Mouse (Mus musculus) thymus, adult 2 months (tissue): ENCODE measurements around the gene Gm49388. TPM values are rescaled to one million over a fixed set of nuclear protein-coding genes. Genes with fewer than 3 reads are reported as not detected.
A peak's percentile ranks its signal among the peaks of the same experiment; 100 is the strongest.

ENCODE experiments used
- DNase-seq: peaks from one replicate; pipeline ENCODE4 v3.0.0; 2021
- H3K27ac ChIP-seq: fragments of 200-500 bp; 2 replicates; pipeline ENCODE4 v1.5.1; 2012; ENCODE audit warnings: low read length, control low read depth; ENCODE audit not compliant: control insufficient read depth, insufficient read depth
- H3K27me3 ChIP-seq: fragments of 200-500 bp; 2 replicates; pipeline ENCODE4 v1.6.1; 2012; ENCODE audit warnings: mild to moderate bottlenecking, low read length, moderate library complexity, mixed read lengths; ENCODE audit not compliant: control insufficient read depth, insufficient read depth
- H3K36me3 ChIP-seq: fragments of 200-500 bp; 2 replicates; pipeline ENCODE4 v1.6.1; 2012; ENCODE audit warnings: mild to moderate bottlenecking, low read length, moderate library complexity; ENCODE audit not compliant: control insufficient read depth, insufficient read depth
- H3K4me1 ChIP-seq: fragments of 200-500 bp; replicated peaks from 2 replicates; pipeline ENCODE4 v1.6.1; 2012; ENCODE audit warnings: low read length; ENCODE audit not compliant: control insufficient read depth, insufficient read depth
- H3K4me3 ChIP-seq: fragments of 200-500 bp; 2 replicates; pipeline ENCODE4 v1.5.1; 2012; ENCODE audit warnings: mild to moderate bottlenecking, low read length, control low read depth, moderate library complexity; ENCODE audit not compliant: control insufficient read depth, insufficient read depth
- CTCF ChIP-seq: fragments of 200-500 bp; IDR thresholded peaks from 2 replicates; pipeline ENCODE4 v1.5.1; 2012; ENCODE audit warnings: mild to moderate bottlenecking, control low read depth, low read length, moderate library complexity, borderline replicate concordance; ENCODE audit not compliant: control insufficient read depth, poor library complexity, insufficient read depth; ENCODE audit errors: extremely low read depth
- POLR2A ChIP-seq: fragments of 200-500 bp; IDR thresholded peaks from 2 replicates; pipeline ENCODE4 v1.6.1; 2012; ENCODE audit warnings: mild to moderate bottlenecking, low read length, control low read depth, moderate library complexity; ENCODE audit not compliant: control insufficient read depth, poor library complexity, insufficient read depth; ENCODE audit errors: extremely low read depth
- WGBS: fragments of 180-500 bp; shearing (Covaris S2); methylation state at CpG from one replicate; pipeline ENCODE4 v1.1.7; 2018; 5-methylcytosine and 5-hydroxymethylcytosine counted together
- polyA plus RNA-seq: library from polyadenylated mRNA; depleted of rRNA; stranded (reverse); fragments of >200 nt; gene quantifications from 2 replicates; pipeline ENCODE4 v1.2.3, GENCODE M21; 2012; rRNA removed

The Gm49388 gene
- not detected in 2 replicates for polyA plus RNA-seq

GRCm38 (mm10) chr7:127785308-127785707, at the start of gene Gm49388:
Gene Gm49388 (plus strand): TSS chr7:127785608.
- peaks cover 93% of the 10 kb centered on the region for H3K36me3 ChIP-seq
- WGBS, result 100% methylated on average over 7 of the region's 7 CpGs
- H3K27ac ChIP-seq, result no peak within 1 kb of the TSS
- no peaks in the 10 kb centered on the region for H3K27me3 ChIP-seq
- DNase-seq, result no peak
- TF ChIP-seq CTCF, result no peak
- no peak for TF ChIP-seq POLR2A
- H3K4me3 ChIP-seq, result no peak within 1 kb of the TSS
- no peaks in the 10 kb centered on the region for H3K4me1 ChIP-seq

GRCm38 (mm10) chr7:127744366-127745045, 40.9 kb upstream of the Gm49388 start, which contains the start of gene Fbxl19:
Gene Fbxl19 (plus strand): TSS chr7:127744543.
- no peak for TF ChIP-seq POLR2A
- no peak for TF ChIP-seq CTCF
- Histone ChIP-seq H3K27me3 (no peaks in the 10 kb centered on the region), H3K27ac (peak within 1 kb of the TSS; percentile 64; the same call in 1 of the 2 replicates), H3K36me3 (peaks cover under 1% of the 10 kb centered on the region; the same call in 1 of the 2 replicates), H3K4me3 (peak within 1 kb of the TSS; percentile 81), H3K4me1 (peaks cover 15% of the 10 kb centered on the region)
- WGBS, result under 1% methylated on average over 26 of the region's 26 CpGs
- DNase-seq, result peak; percentile 72

GRCm38 (mm10) chr7:127745251-127745651, 40.2 kb upstream of the Gm49388 start:
- under 1% methylated on average over 19 of the region's 19 CpGs for WGBS

GRCm38 (mm10) chr7:127745652-127746493, 39.5 kb upstream of the Gm49388 start:
- H3K4me3 ChIP-seq, result peak overlapping the region; percentile 81
- peaks cover 15% of the 10 kb centered on the region for H3K4me1 ChIP-seq
- WGBS, result under 1% methylated on average over 39 of the region's 39 CpGs
- H3K36me3 ChIP-seq, result peaks cover 7% of the 10 kb centered on the region; the same call in 1 of the 2 replicates
- DNase-seq, result peak; percentile 76
- peak overlapping the region; percentile 64 for H3K27ac ChIP-seq
- H3K27me3 ChIP-seq, result no peaks in the 10 kb centered on the region
- TF ChIP-seq POLR2A (peak; percentile 14; the same call in 1 of the 2 replicates), CTCF (0 out of 2 replicates have a peak, but pooled peaks have one; percentile 3)

More at GRCm38 (mm10) chr7:127745251-127745651, 40.2 kb upstream of the Gm49388 start:
- DNase-seq, result peak; percentile 90
- H3K27ac ChIP-seq, result peak overlapping the region; percentile 64
- no peaks in the 10 kb centered on the region for H3K27me3 ChIP-seq
- peaks cover 7% of the 10 kb centered on the region; the same call in 1 of the 2 replicates for H3K36me3 ChIP-seq
- TF ChIP-seq POLR2A, result peak; percentile 9; the same call in 1 of the 2 replicates
- TF ChIP-seq CTCF, result no peak
- peaks cover 15% of the 10 kb centered on the region for H3K4me1 ChIP-seq
- H3K4me3 ChIP-seq, result peak overlapping the region; percentile 81

GRCm38 (mm10) chr7:127746494-127747491, 38.6 kb upstream of the Gm49388 start:
- Histone ChIP-seq H3K27ac (no peak overlapping the region), H3K4me1 (peaks cover 15% of the 10 kb centered on the region), H3K36me3 (peaks cover 7% of the 10 kb centered on the region; the same call in 1 of the 2 replicates), H3K4me3 (peak overlapping the region; percentile 81), H3K27me3 (no peaks in the 10 kb centered on the region)
- peak; percentile 40 for DNase-seq
- TF ChIP-seq POLR2A (no peak), CTCF (no peak)
- WGBS, result 4% methylated on average over 36 of the region's 62 CpGs
